Mouse (Mus musculus) kidney, embryonic 14.5 days (tissue): ENCODE results near the gene Kcnk10. TPM values are rescaled to one million over a fixed set of nuclear protein-coding genes. Genes with fewer than 3 reads are reported as not detected.

Source experiments
- ATAC-seq: fragments of 200-750 bp; cut with Nextera tagmentation; 2 replicates; pipeline ENCODE4 v1.8.0; 2017; ENCODE audit warnings: moderate number of reproducible peaks, mild to moderate bottlenecking, moderate TSS enrichment, moderate library complexity; ENCODE audit not compliant: low FRiP score, low TSS enrichment
- H3K27ac ChIP-seq: fragments of 300-500 bp; sonication (generic); 2 replicates; pipeline ENCODE4 v1.5.1; 2014; ENCODE audit warnings: low read depth, mild to moderate bottlenecking, low read length, moderate library complexity, mixed read lengths
- H3K27me3 ChIP-seq: fragments of 300-500 bp; sonication (generic); 2 replicates; pipeline ENCODE4 v1.6.1; 2014; ENCODE audit warnings: mild to moderate bottlenecking, low read length; ENCODE audit not compliant: control insufficient read depth, insufficient read depth
- H3K36me3 ChIP-seq: fragments of 300-500 bp; sonication (generic); 2 replicates; pipeline ENCODE4 v1.6.1; 2014; ENCODE audit warnings: low read length, mixed read lengths; ENCODE audit not compliant: control insufficient read depth, insufficient read depth
- H3K4me1 ChIP-seq: fragments of 300-500 bp; sonication (generic); 2 replicates; pipeline ENCODE4 v1.6.1; 2014; ENCODE audit warnings: low read length, mixed read lengths; ENCODE audit not compliant: control insufficient read depth, insufficient read depth
- H3K4me2 ChIP-seq: fragments of 300-500 bp; sonication (generic); replicated peaks from 2 replicates; pipeline ENCODE4 v1.6.1; 2014; ENCODE audit warnings: low read depth, mild to moderate bottlenecking, low read length
- H3K4me3 ChIP-seq: fragments of 300-500 bp; sonication (generic); 2 replicates; pipeline ENCODE4 v1.5.1; 2014; ENCODE audit warnings: mild to moderate bottlenecking, low read length
- H3K9ac ChIP-seq: fragments of 300-500 bp; sonication (generic); 2 replicates; pipeline ENCODE4 v1.6.1; 2014; ENCODE audit warnings: low read depth, mild to moderate bottlenecking, low read length, moderate library complexity
- H3K9me3 ChIP-seq: fragments of 300-500 bp; sonication (generic); 2 replicates; pipeline ENCODE4 v1.6.1; 2016; ENCODE audit warnings: low read length; ENCODE audit not compliant: control insufficient read depth
- WGBS: fragments of 180-500 bp; shearing (Covaris S2); extraction: QIAGEN DNeasy Blood & Tissue Kit; methylation state at CpG from one replicate; pipeline ENCODE4 v1.1.7; 2014; 5-methylcytosine and 5-hydroxymethylcytosine counted together
- polyA plus RNA-seq: library from polyadenylated mRNA; unstranded; fragments of >200 nt; fragmentation: Nextera tagmentation; extraction: Ambion mirVana; gene quantifications from 2 replicates; pipeline ENCODE4 v1.2.1, GENCODE M21; 2014

Kcnk10 gene
- polyA plus RNA-seq, 1 experiment from 2014 or later = 1.8 TPM

DNA sequence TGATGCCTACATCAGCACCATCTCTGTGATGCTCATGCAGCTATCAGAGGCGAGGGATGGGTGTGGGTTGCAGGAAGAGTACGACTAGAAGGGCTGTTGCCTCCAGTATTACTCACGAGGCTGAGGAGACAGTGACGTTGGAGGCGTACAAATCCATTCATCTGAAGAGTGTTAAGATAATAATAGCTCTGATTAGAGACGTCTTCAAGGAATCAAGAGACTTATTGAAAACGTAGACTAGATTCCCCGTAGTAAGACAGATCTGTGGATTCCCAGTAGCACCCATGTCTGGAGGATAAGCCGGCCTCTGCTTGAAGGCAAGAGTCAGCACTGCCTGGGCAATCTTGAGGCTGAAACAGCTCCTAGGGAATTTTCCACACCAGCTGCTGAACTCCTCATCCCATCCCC is 42.6 kb downstream of the Kcnk10 start:
- no peaks in the 10 kb centered on the region for H3K36me3 ChIP-seq
- ATAC-seq = no peak
- no peak overlapping the region for H3K9ac ChIP-seq
- no peaks in the 10 kb centered on the region for H3K9me3 ChIP-seq
- H3K4me3 ChIP-seq = no peak overlapping the region
- 92% methylated on average over 9 of the region's 9 CpGs for WGBS
- H3K27me3 ChIP-seq = no peaks in the 10 kb centered on the region
- H3K4me2 ChIP-seq = no peak overlapping the region
- H3K27ac ChIP-seq = no peak overlapping the region
- no peaks in the 10 kb centered on the region for H3K4me1 ChIP-seq

DNA sequence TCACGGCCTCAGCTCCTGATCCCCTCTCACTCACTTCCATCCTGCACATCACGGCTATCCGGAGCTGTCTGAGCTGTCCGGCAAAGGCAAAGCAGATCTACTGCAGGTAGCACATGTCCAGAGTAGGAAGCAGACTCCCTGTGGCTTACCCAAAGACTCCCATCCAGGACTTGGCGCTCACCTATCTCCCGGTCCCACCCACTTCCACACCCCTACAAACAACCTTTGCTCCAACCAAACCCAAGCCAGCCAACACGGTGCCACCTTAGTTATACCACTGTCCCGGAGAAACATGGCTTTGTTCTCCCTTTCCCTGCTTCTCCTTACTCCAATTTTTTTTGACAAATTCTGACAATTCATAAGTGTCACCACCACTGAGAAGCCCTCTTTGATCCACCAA is 49.5 kb downstream of the Kcnk10 start:
- no peaks in the 10 kb centered on the region for H3K27me3 ChIP-seq
- no peaks in the 10 kb centered on the region for H3K36me3 ChIP-seq
- ATAC-seq = no peak
- H3K4me2 ChIP-seq = no peak overlapping the region
- no peak overlapping the region for H3K9ac ChIP-seq
- no peak overlapping the region for H3K27ac ChIP-seq
- 89% methylated on average over 8 of the region's 8 CpGs for WGBS
- H3K4me1 ChIP-seq = no peaks in the 10 kb centered on the region
- H3K4me3 ChIP-seq = no peak overlapping the region
- no peaks in the 10 kb centered on the region for H3K9me3 ChIP-seq

DNA sequence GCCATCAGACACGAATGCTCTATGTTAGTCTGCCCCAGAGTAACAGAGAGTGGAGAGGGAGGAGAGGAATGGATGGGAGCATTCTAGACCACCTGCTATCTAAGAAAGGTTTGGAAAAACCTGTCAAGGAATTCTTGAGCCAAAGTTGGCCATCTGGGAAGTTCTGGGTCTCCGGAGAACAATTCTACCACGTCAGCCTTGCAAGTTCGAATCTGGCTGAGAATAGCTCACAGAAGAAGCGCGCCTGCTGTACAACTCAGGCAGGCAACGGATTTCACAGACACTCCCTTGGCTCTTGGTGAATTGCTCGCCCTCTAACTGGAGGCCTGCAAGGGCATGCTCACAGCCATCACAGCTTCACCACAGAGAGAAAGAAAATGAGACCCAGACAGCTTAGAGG is 52.7 kb downstream of the Kcnk10 start:
- Histone ChIP-seq H3K9me3 (no peaks in the 10 kb centered on the region), H3K27me3 (no peaks in the 10 kb centered on the region), H3K4me3 (no peak overlapping the region), H3K27ac (no peak overlapping the region), H3K4me2 (no peak overlapping the region), H3K36me3 (no peaks in the 10 kb centered on the region), H3K4me1 (no peaks in the 10 kb centered on the region), H3K9ac (no peak overlapping the region)
- ATAC-seq = no peak
- 90% methylated on average over 8 of the region's 8 CpGs for WGBS

DNA sequence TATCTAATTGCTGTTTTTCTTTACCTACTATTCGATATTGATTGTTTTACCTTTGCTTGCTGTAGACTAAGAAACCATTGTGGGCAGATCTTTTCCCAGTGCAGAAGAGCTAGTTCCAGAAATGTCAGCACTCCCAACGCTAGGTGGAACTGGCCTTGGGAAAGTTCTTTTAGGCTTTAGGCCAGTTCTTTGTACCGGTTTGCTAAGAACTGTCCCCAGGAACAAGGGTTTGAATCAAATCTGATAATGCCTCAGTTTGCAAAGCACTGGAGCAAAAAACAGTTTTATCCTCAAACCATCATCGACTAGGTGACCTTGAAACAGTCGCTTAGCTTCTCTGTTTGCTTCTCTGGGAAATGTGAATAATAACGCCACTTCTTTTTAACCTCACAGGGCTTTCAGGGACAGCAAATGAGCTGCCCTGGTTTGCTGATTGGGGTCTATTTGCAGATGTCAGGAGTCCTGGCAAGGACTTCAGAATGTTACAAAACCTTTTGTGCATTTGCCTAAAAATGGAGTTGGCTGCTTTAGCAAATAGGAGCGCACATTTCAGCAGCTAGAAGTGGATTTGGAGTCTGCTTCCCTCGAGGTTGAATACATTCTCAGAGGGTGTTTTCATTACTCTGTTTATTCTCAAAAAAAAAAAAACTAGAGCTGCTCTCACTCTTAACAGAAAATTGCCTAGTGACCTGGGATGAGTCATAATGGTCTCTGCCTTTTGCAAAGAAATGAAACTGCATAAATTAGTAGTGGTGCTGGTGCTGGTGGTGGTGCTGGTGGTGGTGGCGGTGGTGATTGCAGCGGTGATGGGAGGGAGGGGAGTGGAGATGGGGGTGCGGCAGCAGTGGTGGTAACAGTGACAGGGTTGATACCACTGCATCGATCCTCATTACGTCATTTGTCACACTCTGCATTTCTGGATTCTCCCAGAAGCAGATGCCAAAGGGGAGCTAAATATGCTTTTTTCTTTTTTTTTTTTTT is 53.5 kb downstream of the Kcnk10 start:
- Histone ChIP-seq H3K27ac (no peak overlapping the region), H3K9me3 (no peaks in the 10 kb centered on the region), H3K4me1 (no peaks in the 10 kb centered on the region)

DNA sequence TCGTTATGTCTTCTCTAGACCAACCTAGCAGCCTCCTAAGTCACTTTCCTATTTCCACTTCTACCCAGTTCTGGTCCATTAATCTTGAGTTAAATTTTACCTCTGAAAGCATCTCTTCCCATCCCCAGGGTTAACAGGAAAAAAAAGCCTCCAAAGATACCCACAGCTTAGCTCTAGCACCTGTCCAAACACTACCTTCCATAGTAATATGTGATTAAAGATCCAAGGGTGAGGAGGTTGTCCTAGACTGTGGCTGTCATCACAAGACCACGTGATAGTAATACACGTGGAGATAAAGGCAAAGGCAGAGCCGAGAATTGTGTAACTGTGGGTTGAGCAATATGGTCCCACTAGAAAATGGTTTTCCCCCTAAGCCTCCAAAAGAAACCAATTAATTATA is 56.8 kb downstream of the Kcnk10 start:
- no peak overlapping the region for H3K27ac ChIP-seq
- no peak overlapping the region for H3K4me3 ChIP-seq
- ATAC-seq = peak; percentile 68; the same call in 1 of the 2 replicates
- no peaks in the 10 kb centered on the region for H3K27me3 ChIP-seq
- H3K4me1 ChIP-seq = no peaks in the 10 kb centered on the region
- WGBS = 43% methylated on average over 4 of the region's 4 CpGs
- H3K36me3 ChIP-seq = no peaks in the 10 kb centered on the region
- no peak overlapping the region for H3K4me2 ChIP-seq
- H3K9ac ChIP-seq = no peak overlapping the region
- no peaks in the 10 kb centered on the region for H3K9me3 ChIP-seq

More for the DNA sequence above, 53.5 kb downstream of the Kcnk10 start:
- no peaks in the 10 kb centered on the region for H3K27me3 ChIP-seq
- ATAC-seq = no peak
- no peak overlapping the region for H3K4me3 ChIP-seq
- H3K36me3 ChIP-seq = no peaks in the 10 kb centered on the region
- H3K9ac ChIP-seq = no peak overlapping the region
- no peak overlapping the region for H3K4me2 ChIP-seq
- WGBS = 87% methylated on average over 13 of the region's 13 CpGs

DNA sequence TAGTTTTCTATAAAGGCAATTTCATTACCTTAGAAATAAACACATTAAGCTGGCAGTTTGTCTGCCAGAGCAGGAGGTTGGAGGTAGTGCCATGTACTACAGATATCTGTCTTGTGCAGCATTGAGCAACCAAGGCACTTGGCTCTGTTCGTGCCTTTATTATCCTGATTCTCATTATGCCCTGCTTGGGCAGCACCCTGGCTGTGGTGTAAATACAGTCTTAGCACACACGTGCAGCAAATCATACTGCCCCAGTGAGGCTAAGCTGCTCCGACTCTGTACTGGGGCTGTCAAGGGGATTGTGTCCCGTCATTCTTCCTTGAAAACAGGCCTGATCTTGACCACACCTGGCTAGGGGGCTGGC is 57.6 kb downstream of the Kcnk10 start:
- WGBS = 77% methylated on average over 4 of the region's 4 CpGs
- H3K9ac ChIP-seq = no peak overlapping the region
- H3K9me3 ChIP-seq = no peaks in the 10 kb centered on the region
- no peak overlapping the region for H3K27ac ChIP-seq
- H3K27me3 ChIP-seq = no peaks in the 10 kb centered on the region
- H3K4me3 ChIP-seq = no peak overlapping the region
- ATAC-seq = no peak
- H3K4me2 ChIP-seq = no peak overlapping the region
- H3K4me1 ChIP-seq = no peaks in the 10 kb centered on the region
- H3K36me3 ChIP-seq = no peaks in the 10 kb centered on the region

DNA sequence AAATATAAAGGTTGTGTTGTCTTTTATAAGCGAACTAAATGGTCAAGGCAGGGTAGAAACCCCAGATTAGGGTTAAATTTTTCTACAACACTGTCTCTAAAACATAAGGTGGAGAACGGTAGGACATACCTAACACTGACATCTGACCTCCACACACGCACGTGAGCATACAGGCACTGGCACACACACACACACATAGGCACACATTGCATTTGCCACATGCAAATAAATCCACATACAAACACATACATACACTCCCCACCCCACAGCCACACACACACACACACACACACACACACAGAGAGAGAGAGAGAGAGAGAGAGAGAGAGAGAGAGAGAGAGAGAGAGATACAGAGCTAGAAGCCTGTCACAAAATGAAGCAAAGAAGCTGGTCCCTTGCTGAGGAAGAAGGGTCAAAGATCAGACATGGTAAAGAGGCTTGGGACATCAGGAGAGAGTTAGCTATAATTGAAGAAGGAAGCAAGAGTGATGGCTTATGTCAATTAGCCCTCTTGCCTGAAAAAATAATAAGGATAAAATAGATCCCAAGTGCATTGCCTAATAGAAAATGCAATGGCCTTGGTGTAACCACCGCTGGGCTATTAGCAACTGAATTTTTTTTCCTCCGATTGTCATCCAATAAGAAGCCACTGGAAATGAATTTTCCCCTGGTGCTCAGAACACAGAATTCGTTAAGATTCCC is 58.1 kb downstream of the Kcnk10 start:
- Histone ChIP-seq H3K9ac (no peak overlapping the region), H3K4me1 (no peaks in the 10 kb centered on the region), H3K36me3 (no peaks in the 10 kb centered on the region), H3K27ac (no peak overlapping the region), H3K4me2 (no peak overlapping the region), H3K9me3 (no peaks in the 10 kb centered on the region), H3K4me3 (no peak overlapping the region), H3K27me3 (no peaks in the 10 kb centered on the region)
- WGBS = 77% methylated on average over 7 of the region's 7 CpGs
- ATAC-seq = no peak

DNA sequence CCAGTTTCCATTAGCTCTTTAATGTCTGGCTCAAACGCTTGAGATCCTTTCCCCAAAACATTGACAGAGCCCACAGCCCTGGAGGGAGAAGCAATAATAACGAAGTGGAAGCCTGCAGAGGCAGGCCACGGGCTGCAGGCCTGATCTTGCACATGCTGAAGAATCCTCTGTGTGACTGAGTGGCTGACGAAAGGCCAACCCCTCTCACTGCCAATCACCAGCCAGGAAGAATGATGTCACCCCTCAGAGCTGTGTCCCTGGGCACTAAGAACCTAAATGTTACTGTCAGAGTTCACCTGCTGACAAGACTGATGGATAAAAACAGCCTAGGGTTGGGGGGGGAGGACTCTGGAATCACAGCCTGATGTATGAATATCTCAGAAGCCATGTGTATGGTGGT is 72.5 kb downstream of the Kcnk10 start:
- H3K36me3 ChIP-seq = no peaks in the 10 kb centered on the region
- H3K27me3 ChIP-seq = no peaks in the 10 kb centered on the region
- H3K9me3 ChIP-seq = no peaks in the 10 kb centered on the region
- no peak for ATAC-seq
- WGBS = 78% methylated on average over 4 of the region's 4 CpGs
- no peak overlapping the region for H3K9ac ChIP-seq
- no peak overlapping the region for H3K4me3 ChIP-seq
- H3K4me2 ChIP-seq = no peak overlapping the region
- H3K4me1 ChIP-seq = no peaks in the 10 kb centered on the region
- H3K27ac ChIP-seq = no peak overlapping the region
